Mouse (Mus musculus) lung, postnatal 0 days (tissue): ENCODE data around the gene Podxl.

Experiments used
- CTCF ChIP-seq: IDR thresholded peaks from 2 replicates; pipeline ENCODE4 v1.5.1; 2016; ENCODE audit warnings: antibody characterized with exemption, mild to moderate bottlenecking
- EP300 ChIP-seq: IDR thresholded peaks from 2 replicates; pipeline ENCODE4 v1.6.1; 2016; ENCODE audit warnings: antibody characterized with exemption, mild to moderate bottlenecking, control low read depth

GRCm38 (mm10) chr6:31520486-31521215, 43.1 kb downstream of the Podxl start:
- TF ChIP-seq CTCF (no peak), EP300 (no peak)
